Mouse (Mus musculus) thymus, postnatal 25 days (tissue): ENCODE results near the gene Fars2.

Experiments used
- DNase-seq: peaks from one replicate; pipeline ENCODE4 v3.0.0; 2022

The Fars2 gene

GRCm38 (mm10) chr13:36589092-36589491 is 471.9 kb downstream of the Fars2 start:
- no peak for DNase-seq

GRCm38 (mm10) chr13:36592291-36592690 is 475.1 kb downstream of the Fars2 start:
- DNase-seq, result no peak

GRCm38 (mm10) chr13:36606717-36607116 is 489.5 kb downstream of the Fars2 start:
- no peak for DNase-seq

- no peak for DNase-seq
These were observed 490.7 kb downstream of the Fars2 start for GRCm38 (mm10) chr13:36607871-36608270.

GRCm38 (mm10) chr13:36610426-36610825 is 493.2 kb downstream of the Fars2 start:
- no peak for DNase-seq

GRCm38 (mm10) chr13:36612785-36613750 is 495.9 kb downstream of the Fars2 start:
- DNase-seq, result no peak

- no peak for DNase-seq
These were observed 503.5 kb downstream of the Fars2 start for GRCm38 (mm10) chr13:36620498-36621332.

GRCm38 (mm10) chr13:36621333-36621659 is 504.1 kb downstream of the Fars2 start:
- DNase-seq, result no peak

GRCm38 (mm10) chr13:36623556-36623955 is 506.3 kb downstream of the Fars2 start:
- no peak for DNase-seq

- no peak for DNase-seq
These were observed 511.9 kb downstream of the Fars2 start for GRCm38 (mm10) chr13:36629154-36629553.

- DNase-seq, result no peak
These were observed 531.0 kb downstream of the Fars2 start for GRCm38 (mm10) chr13:36648257-36648656.

GRCm38 (mm10) chr13:36654251-36654650 is 537.0 kb downstream of the Fars2 start:
- DNase-seq, result no peak

- DNase-seq, result no peak
These were observed 562.1 kb downstream of the Fars2 start for GRCm38 (mm10) chr13:36679345-36679744.

- no peak for DNase-seq
These were observed 563.6 kb downstream of the Fars2 start for GRCm38 (mm10) chr13:36680690-36681355.

- no peak for DNase-seq
These were observed 566.4 kb downstream of the Fars2 start for GRCm38 (mm10) chr13:36683581-36683980.

GRCm38 (mm10) chr13:36695516-36696201 is 578.4 kb downstream of the Fars2 start:
- DNase-seq, result no peak

GRCm38 (mm10) chr13:36696351-36696771 is 579.1 kb downstream of the Fars2 start:
- DNase-seq, result no peak

GRCm38 (mm10) chr13:36707088-36707690 is 590.0 kb downstream of the Fars2 start:
- DNase-seq, result no peak

GRCm38 (mm10) chr13:36714101-36714500 is 596.9 kb downstream of the Fars2 start:
- DNase-seq, result no peak

GRCm38 (mm10) chr13:36716708-36717107 is 599.5 kb downstream of the Fars2 start:
- DNase-seq, result no peak

- DNase-seq, result no peak
These were observed 600.2 kb downstream of the Fars2 start for GRCm38 (mm10) chr13:36717376-36717775.
